Mouse (Mus musculus) heart, adult 2 months (tissue): ENCODE data around the gene Hexa.

Source experiments
- CTCF ChIP-seq: fragments of 200-600 bp; IDR thresholded peaks from 2 replicates; pipeline ENCODE4 v1.8.1; 2022; ENCODE audit warnings: antibody characterized with exemption, mild to moderate bottlenecking, moderate library complexity
- POLR2A ChIP-seq: fragments of 200-500 bp; IDR thresholded peaks from 2 replicates; pipeline ENCODE4 v1.6.1; 2011; ENCODE audit warnings: mild to moderate bottlenecking, low read depth, low read length, control low read depth; ENCODE audit not compliant: insufficient read depth

- TF ChIP-seq CTCF (peak; percentile 96), POLR2A (no peak)
Observed at GRCm38 (mm10) chr9:59565600-59565999, 26.3 kb downstream of the Hexa start.
